Mouse (Mus musculus) lung, embryonic 15.5 days (tissue): ENCODE data around the gene Slamf6. TPM values are rescaled to one million over a fixed set of nuclear protein-coding genes. Genes with fewer than 3 reads are reported as not detected.
"Not testable (repeated sequence)": the region's sequence is repeated elsewhere in the genome, so short reads cannot be mapped to it uniquely, and the experiment has no call there.

Source experiments
- ATAC-seq: fragments of 200-750 bp; cut with Nextera tagmentation; 2 replicates; pipeline ENCODE4 v1.8.0; 2017; ENCODE audit warnings: moderate number of reproducible peaks, borderline replicate concordance; ENCODE audit not compliant: low FRiP score, low TSS enrichment; ENCODE audit errors: extremely low read depth
- H3K27ac ChIP-seq: fragments of 300-500 bp; sonication (generic); 2 replicates; pipeline ENCODE4 v1.5.1; 2015; ENCODE audit warnings: moderate library complexity, mild to moderate bottlenecking, inconsistent platforms
- H3K27me3 ChIP-seq: fragments of 300-500 bp; sonication (generic); 2 replicates; pipeline ENCODE4 v1.6.1; 2015; ENCODE audit warnings: inconsistent platforms
- H3K36me3 ChIP-seq: fragments of 300-500 bp; sonication (generic); 2 replicates; pipeline ENCODE4 v1.6.1; 2015; ENCODE audit warnings: inconsistent platforms
- H3K4me1 ChIP-seq: fragments of 300-500 bp; sonication (generic); 2 replicates; pipeline ENCODE4 v1.6.1; 2015; ENCODE audit warnings: inconsistent platforms
- H3K4me2 ChIP-seq: fragments of 300-500 bp; sonication (generic); 2 replicates; pipeline ENCODE4 v1.6.1; 2015; ENCODE audit warnings: inconsistent platforms, mild to moderate bottlenecking, moderate library complexity
- H3K4me3 ChIP-seq: fragments of 300-500 bp; sonication (generic); 2 replicates; pipeline ENCODE4 v1.5.1; 2015; ENCODE audit warnings: mild to moderate bottlenecking, inconsistent platforms
- H3K9ac ChIP-seq: fragments of 300-500 bp; sonication (generic); 2 replicates; pipeline ENCODE4 v1.6.1; 2015; ENCODE audit warnings: inconsistent platforms
- H3K9me3 ChIP-seq: fragments of 300-500 bp; sonication (generic); 2 replicates; pipeline ENCODE4 v1.6.1; 2016; ENCODE audit warnings: inconsistent platforms
- WGBS: fragments of 180-500 bp; shearing (Covaris S2); methylation state at CpG from one replicate; pipeline ENCODE4 v1.1.7; 2015; 5-methylcytosine and 5-hydroxymethylcytosine counted together
- polyA plus RNA-seq: library from polyadenylated mRNA; unstranded; fragments of >200 nt; fragmentation: Nextera tagmentation; extraction: Ambion mirVana; gene quantifications from 2 replicates; pipeline ENCODE4 v1.2.1, GENCODE M21; 2015

Slamf6 gene
- 0.81 and 2.9 TPM in 2 replicates for polyA plus RNA-seq

- Histone ChIP-seq H3K4me3 (no peak within 1 kb of the TSS), H3K27ac (no peak within 1 kb of the TSS), H3K27me3 (no peaks in the 10 kb centered on the region), H3K36me3 (no peaks in the 10 kb centered on the region), H3K4me2 (no peak within 1 kb of the TSS), H3K9me3 (no peaks in the 10 kb centered on the region), H3K9ac (no peak within 1 kb of the TSS), H3K4me1 (no peaks in the 10 kb centered on the region)
- no peak for ATAC-seq
- 65% methylated on average over 14 of the region's 14 CpGs for WGBS
Observed at GRCm38 (mm10) chr1:171917305-171918039, at the start of gene Slamf6. TSS of gene Slamf6 (plus strand) at chr1:171917515.

GRCm38 (mm10) chr1:171886989-171887388, 30.3 kb upstream of the Slamf6 start:
- H3K36me3 ChIP-seq: no peaks in the 10 kb centered on the region
- 81% methylated on average over 1 of the region's 1 CpGs for WGBS
- no peak overlapping the region for H3K4me2 ChIP-seq
- no peak for ATAC-seq
- no peak overlapping the region for H3K27ac ChIP-seq
- no peaks in the 10 kb centered on the region for H3K27me3 ChIP-seq
- no peaks in the 10 kb centered on the region for H3K4me1 ChIP-seq
- no peak overlapping the region for H3K9ac ChIP-seq
- H3K4me3 ChIP-seq: no peak overlapping the region
- H3K9me3 ChIP-seq: no peaks in the 10 kb centered on the region

GRCm38 (mm10) chr1:171895364-171895763, 22.0 kb upstream of the Slamf6 start, which contains the start of gene Gm10521:
TSS of gene Gm10521 (plus strand) at chr1:171895664.
- H3K36me3 ChIP-seq, H3K27ac ChIP-seq, H3K4me3 ChIP-seq, H3K9me3 ChIP-seq, H3K9ac ChIP-seq, H3K4me2 ChIP-seq, H3K27me3 ChIP-seq, H3K4me1 ChIP-seq, ATAC-seq: not testable (repeated sequence)
- WGBS: 87% methylated on average over 5 of the region's 5 CpGs

GRCm38 (mm10) chr1:171904011-171904410, 13.3 kb upstream of the Slamf6 start:
- H3K4me2 ChIP-seq: no peak overlapping the region
- no peaks in the 10 kb centered on the region for H3K4me1 ChIP-seq
- no peak for ATAC-seq
- H3K36me3 ChIP-seq: no peaks in the 10 kb centered on the region
- 65% methylated on average over 1 of the region's 1 CpGs for WGBS
- H3K27me3 ChIP-seq: no peaks in the 10 kb centered on the region
- no peaks in the 10 kb centered on the region for H3K9me3 ChIP-seq
- H3K9ac ChIP-seq: no peak overlapping the region
- no peak overlapping the region for H3K4me3 ChIP-seq
- no peak overlapping the region for H3K27ac ChIP-seq

- Histone ChIP-seq H3K9me3 (no peaks in the 10 kb centered on the region), H3K4me3 (no peak overlapping the region), H3K4me2 (no peak overlapping the region), H3K27me3 (no peaks in the 10 kb centered on the region), H3K27ac (no peak overlapping the region), H3K9ac (no peak overlapping the region), H3K36me3 (no peaks in the 10 kb centered on the region), H3K4me1 (no peaks in the 10 kb centered on the region)
- ATAC-seq: no peak
- WGBS: 78% methylated on average over 13 of the region's 13 CpGs
Observed at GRCm38 (mm10) chr1:171915638-171916458, 1.5 kb upstream of the Slamf6 start.

- Histone ChIP-seq H3K27ac (no peak overlapping the region), H3K36me3 (no peaks in the 10 kb centered on the region), H3K4me2 (no peak overlapping the region), H3K9me3 (no peaks in the 10 kb centered on the region), H3K9ac (no peak overlapping the region), H3K4me1 (no peaks in the 10 kb centered on the region), H3K27me3 (no peaks in the 10 kb centered on the region), H3K4me3 (no peak overlapping the region)
- ATAC-seq: no peak
- WGBS: 71% methylated on average over 12 of the region's 12 CpGs
Observed at GRCm38 (mm10) chr1:171918136-171918920, 1.0 kb downstream of the Slamf6 start.

- no peak for ATAC-seq
- Histone ChIP-seq H3K27ac (no peak overlapping the region), H3K36me3 (no peaks in the 10 kb centered on the region), H3K27me3 (no peaks in the 10 kb centered on the region), H3K4me2 (no peak overlapping the region), H3K9me3 (no peaks in the 10 kb centered on the region), H3K4me1 (no peaks in the 10 kb centered on the region), H3K9ac (no peak overlapping the region), H3K4me3 (no peak overlapping the region)
- WGBS: 84% methylated on average over 5 of the region's 5 CpGs
Observed at GRCm38 (mm10) chr1:171919193-171919592, 1.9 kb downstream of the Slamf6 start.

GRCm38 (mm10) chr1:171919901-171920510, 2.7 kb downstream of the Slamf6 start:
- no peak overlapping the region for H3K9ac ChIP-seq
- no peaks in the 10 kb centered on the region for H3K9me3 ChIP-seq
- H3K4me1 ChIP-seq: no peaks in the 10 kb centered on the region
- H3K4me3 ChIP-seq: no peak overlapping the region
- no peaks in the 10 kb centered on the region for H3K36me3 ChIP-seq
- no peaks in the 10 kb centered on the region for H3K27me3 ChIP-seq
- no peak for ATAC-seq
- WGBS: 75% methylated on average over 6 of the region's 6 CpGs
- H3K4me2 ChIP-seq: no peak overlapping the region
- no peak overlapping the region for H3K27ac ChIP-seq

GRCm38 (mm10) chr1:171920989-171921621, 3.8 kb downstream of the Slamf6 start:
- no peaks in the 10 kb centered on the region for H3K9me3 ChIP-seq
- no peaks in the 10 kb centered on the region for H3K27me3 ChIP-seq
- H3K9ac ChIP-seq: no peak overlapping the region
- 57% methylated on average over 9 of the region's 9 CpGs for WGBS
- no peak for ATAC-seq
- H3K4me3 ChIP-seq: no peak overlapping the region
- no peaks in the 10 kb centered on the region for H3K36me3 ChIP-seq
- H3K27ac ChIP-seq: no peak overlapping the region
- H3K4me1 ChIP-seq: no peaks in the 10 kb centered on the region
- no peak overlapping the region for H3K4me2 ChIP-seq

- Histone ChIP-seq H3K27ac (no peak overlapping the region), H3K9ac (no peak overlapping the region), H3K4me3 (no peak overlapping the region), H3K36me3 (no peaks in the 10 kb centered on the region), H3K9me3 (no peaks in the 10 kb centered on the region), H3K4me1 (no peaks in the 10 kb centered on the region), H3K4me2 (no peak overlapping the region), H3K27me3 (no peaks in the 10 kb centered on the region)
- 56% methylated on average over 2 of the region's 2 CpGs for WGBS
- no peak for ATAC-seq
Observed at GRCm38 (mm10) chr1:171921641-171922040, 4.3 kb downstream of the Slamf6 start.

- no peak overlapping the region for H3K4me3 ChIP-seq
- no peak overlapping the region for H3K27ac ChIP-seq
- no peaks in the 10 kb centered on the region for H3K9me3 ChIP-seq
- WGBS: 91% methylated on average over 5 of the region's 5 CpGs
- H3K4me2 ChIP-seq: no peak overlapping the region
- H3K27me3 ChIP-seq: no peaks in the 10 kb centered on the region
- no peak overlapping the region for H3K9ac ChIP-seq
- no peaks in the 10 kb centered on the region for H3K4me1 ChIP-seq
- no peaks in the 10 kb centered on the region for H3K36me3 ChIP-seq
- ATAC-seq: no peak
Observed at GRCm38 (mm10) chr1:171922844-171923243, 5.5 kb downstream of the Slamf6 start.
